Mouse (Mus musculus): ENCODE data around the gene Nrgn. TPM values are rescaled to one million over a fixed set of nuclear protein-coding genes. Genes with fewer than 3 reads are reported as not detected.

The Nrgn gene
- total RNA-seq, 2 experiments from 2014 or later: 1,855 to 2,522 TPM

DNA sequence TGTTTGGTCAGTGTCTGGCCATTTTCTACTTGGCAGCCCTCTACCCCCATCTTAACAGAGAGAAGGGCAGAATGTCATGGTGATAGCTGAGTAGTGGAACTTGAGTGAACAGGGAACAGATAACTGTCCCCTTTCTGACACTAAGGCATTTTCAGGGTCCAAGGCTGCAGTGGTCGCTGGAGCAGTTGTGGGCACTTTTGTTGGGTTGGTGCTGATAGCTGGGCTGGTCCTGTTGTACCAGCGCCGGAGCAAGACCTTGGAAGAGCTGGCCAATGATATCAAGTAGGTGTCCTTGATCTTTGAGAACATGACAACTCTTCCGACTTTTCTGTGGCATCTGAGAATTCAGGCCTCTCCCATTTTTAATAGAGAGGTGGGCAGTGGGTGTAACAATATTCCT is 15.9 kb downstream of the Nrgn start:
- no peak for DNase-seq (ENCODE audit: low spot score in 2 of 2)
- intact Hi-C loops (cut with DNase I): no loop called here

DNA sequence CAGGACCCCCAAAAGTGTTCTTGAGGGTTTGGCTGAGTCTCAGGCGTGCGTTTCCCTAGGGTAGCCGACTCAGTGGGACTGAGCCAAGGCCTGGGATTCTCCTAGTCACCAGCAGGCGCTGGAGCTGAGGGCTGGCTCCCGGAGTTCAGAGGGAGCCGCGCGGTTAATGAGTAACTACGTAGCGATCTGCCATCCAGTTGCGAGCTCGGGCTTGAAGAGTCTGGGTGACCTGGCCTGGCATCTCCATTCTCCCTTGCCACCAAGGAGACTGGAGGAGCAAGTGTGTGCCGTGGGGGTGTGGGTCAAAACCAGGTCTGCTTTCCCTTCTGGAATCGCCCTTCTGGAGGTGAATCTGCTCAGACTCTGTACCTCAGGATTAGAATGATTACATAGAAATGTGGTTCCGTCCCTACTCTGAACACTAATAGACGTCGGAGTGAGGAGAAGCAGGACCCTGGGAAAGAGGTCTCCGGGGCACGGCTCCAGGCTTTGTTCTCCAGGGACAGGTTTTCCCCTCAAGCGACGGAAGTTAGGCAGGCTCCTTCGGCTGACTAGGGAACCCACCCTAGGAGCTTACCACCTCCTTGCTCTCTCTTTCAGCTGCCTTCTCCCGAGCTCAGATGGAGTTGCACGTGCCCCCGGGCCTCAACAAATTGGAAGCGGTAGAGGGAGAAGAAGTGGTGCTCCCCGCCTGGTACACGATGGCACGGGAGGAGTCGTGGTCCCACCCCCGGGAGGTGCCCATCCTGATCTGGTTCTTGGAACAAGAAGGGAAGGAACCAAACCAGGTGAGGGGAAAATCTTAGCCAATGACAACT is 21.6 kb downstream of the Nrgn start:
- intact Hi-C loops (cut with DNase I): no loop called here
- DNase-seq (ENCODE audit: low spot score in 2 of 2): peak; percentile 10 to 13

DNA sequence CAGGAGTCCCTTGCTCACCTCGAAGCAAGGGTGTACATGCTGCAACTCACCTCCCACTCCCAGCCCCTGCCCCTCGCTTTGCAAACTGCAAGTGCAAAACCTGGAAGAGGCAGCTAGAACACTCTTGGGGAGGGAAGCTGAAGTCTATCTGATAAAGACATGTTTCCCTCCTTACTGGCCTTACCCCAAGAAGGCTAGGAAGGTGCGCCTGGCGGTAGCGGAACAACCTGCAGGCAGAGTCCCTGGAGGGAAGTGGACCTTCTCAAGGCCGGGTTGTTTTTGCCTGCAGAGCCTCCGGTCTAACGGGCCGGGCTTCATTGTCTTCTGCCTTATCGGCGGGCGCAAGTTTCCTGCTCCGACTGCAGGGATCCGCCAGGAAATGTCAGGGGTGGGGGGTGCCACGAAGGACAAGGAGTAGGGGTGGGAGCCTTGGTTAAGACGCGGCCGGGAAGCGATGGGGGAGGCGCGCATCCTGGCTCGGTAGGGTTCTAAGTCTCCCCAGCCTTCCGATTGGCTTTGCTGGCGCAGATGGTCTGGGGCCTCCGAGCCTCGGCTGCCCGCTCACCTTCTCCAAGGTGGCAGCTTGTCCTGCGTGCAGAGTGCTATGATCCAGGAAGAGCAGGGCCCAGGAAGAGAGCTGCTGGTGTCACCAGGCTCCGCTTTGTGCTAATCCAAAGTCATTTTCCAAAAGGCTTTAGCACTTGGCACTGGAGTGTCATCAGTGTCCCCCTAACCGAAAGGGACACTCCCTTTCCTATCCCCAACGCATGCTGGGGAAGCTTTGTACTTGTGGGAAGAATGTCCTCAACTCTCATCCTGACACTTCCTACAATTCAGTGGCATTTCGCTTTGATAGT is 22.4 kb downstream of the Nrgn start:
- peak; percentile 8 to 29 for DNase-seq (ENCODE audit: low spot score in 2 of 2)

DNA sequence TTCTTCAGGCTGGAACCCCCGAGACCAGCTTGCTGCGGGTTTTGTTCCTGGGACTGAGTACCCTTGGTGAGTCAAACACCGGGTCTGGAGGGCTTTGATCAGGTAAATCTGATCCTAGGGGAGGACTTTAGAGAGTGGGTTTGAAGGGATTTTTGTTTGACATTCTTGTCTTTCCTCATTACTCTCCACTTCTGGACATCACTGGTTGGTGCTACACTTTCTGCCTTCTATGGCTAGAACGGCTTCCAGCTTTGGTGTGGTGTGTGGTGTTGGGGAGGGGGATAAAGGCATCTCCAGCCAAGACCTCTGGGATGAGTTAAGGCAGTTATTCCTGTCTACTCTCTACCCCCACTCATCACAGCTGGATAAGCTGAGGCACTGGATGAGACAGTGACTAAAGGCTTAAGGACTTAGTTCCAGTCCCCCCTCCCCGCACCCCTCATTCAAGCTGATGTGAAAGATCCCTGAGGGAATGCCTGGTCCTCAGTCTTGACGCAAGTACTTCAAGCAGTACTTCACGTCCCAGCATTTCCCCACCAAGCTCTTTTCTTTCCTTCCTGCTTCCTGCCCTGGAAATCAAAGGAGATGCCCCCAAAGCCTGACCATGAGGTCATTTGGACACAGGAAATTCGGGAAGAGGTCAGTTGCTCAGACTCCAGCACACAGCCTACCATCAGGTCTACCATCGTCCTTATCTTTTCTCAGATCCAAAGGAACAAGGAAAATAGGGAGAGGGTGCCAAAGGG is 24.3 kb downstream of the Nrgn start:
- DNase-seq (ENCODE audit: low spot score in 2 of 2): no peak
- intact Hi-C loops (cut with DNase I): no loop called here

More for the DNA sequence above, 22.4 kb downstream of the Nrgn start:
- intact Hi-C loops (cut with DNase I): no loop called here

DNA sequence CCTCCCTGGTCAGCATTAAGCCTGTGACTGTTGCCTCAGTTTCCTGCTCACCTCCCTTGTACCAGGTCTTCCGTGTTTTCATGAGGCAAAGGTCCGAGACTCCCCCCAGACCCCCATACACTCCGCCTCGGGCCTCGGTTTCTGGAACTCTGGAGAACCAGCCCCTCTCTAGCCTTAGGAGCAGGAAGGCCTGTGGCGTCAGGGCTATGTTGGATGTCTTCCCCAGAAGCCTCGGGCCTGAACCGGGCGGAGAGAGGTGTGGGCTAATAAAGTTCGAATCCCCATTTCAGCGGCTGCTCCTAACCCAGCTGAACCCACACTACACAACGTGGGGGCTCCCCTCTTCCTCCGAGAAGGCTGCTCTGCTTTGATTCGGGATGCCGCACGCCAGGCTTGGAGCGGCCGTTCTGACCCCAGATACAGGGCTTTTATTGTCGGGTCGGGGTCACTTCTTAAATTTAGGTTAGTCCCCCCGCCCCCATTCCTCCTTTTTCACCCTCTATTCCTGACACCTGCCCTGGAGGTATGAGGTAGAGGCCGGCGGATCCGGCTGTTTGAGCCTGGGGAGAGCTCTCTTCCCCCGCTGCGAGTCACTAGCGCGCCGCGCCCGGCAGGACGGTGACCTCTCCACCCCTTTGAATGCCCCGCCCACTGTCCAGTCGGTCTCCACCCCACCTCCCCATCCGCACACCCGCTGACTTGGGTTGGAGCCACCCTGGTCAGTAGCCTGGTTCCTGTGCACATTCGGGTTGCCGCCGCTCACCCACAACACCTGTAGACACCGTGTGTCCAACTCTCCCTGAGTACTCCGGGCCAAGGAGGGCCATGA is 25.1 kb downstream of the Nrgn start, which contains the start of gene Esam:
TSS of gene Esam (plus strand) at position 683 of the 829 bp plus-strand sequence.
- no peak for DNase-seq (ENCODE audit: low spot score in 2 of 2)
- intact Hi-C loops (cut with DNase I): no loop called here

DNA sequence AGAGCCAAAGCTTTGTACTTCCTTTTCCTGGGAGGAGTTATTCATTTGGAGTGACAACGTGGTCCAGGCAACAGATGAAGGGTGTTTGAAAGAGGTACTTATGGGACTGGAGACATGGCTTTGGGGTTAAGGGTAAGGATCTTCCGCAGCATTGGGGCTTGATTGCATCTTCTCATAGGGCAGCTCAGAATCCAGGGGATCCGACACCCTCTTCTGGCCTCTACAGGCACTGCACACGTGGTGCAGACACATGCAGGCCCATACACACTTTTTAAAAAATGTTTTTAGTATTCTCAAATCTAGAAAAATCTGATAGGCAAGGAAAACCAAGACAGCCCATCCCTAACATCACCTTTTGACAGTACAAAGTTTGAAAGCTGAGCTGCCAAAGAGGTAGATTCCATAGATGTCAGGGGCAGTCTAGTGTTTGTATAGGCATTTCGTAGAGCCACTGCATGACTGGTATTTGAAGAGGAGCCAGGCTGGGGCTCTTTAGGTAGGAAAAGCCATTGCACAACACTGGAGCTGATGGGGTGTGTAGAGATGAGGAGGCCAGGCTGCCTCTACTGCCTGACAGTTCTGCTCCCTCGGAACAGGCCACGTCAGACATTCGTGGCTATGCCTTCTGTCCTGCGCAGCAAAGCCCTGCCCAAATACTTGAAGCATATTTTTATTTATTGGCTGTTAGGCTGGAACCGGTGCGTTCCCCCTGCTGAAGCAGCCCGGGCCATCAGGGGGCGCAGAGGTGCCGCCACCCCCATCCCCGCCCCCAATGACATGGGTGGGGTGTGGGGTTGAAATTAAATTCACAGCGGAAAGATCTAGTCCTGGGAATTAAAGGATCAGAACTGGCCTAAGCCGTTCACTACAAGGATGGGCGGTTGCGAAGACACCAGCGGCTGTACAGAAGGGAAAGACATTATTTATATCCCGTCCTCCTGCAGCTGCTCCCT is 26.0 kb downstream of the Nrgn start:
- intact Hi-C loops (cut with DNase I): no loop called here

DNA sequence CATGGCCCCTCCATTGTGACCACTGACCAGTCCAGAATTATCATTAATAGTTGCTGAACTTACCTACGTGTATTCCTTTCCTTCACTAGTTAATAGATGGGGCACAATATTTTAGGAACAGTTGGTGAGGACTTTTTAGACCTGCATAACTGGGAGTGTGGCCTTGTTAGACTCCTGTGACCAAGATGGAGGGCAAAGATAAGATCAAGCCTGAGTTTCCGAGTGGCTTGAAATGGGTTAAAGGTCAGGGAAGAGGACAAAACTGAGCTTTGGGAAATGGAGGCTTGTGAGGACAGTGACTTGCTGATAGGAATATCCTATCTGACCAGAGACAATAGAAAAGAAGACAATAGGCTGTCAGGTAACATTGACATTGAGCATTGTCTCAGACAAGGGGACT is 27.2 kb downstream of the Nrgn start:
- DNase-seq (ENCODE audit: low spot score in 2 of 2): no peak
- intact Hi-C loops (cut with DNase I): no loop called here

More for the DNA sequence above, 26.0 kb downstream of the Nrgn start:
- DNase-seq (ENCODE audit: low spot score in 2 of 2): no peak

DNA sequence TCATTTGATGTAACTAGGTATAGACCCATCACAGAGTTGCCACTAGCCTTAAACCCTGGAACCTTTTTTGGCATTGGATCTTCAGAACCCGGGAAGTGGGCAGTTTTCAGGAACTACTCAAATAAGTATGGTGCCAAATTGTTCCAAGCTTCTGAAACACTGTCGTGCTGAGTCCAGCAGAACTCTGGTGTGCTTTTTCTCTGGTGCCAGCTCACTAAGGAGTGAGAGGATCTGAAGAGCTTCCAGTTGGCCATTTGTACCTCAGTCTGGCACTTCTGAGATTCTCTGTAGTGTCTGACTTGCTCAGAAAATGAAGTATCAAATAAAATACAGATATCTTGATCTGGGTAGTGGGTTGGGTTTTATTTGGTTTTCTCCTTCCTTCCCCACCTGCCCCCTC is 32.7 kb downstream of the Nrgn start:
- DNase-seq (ENCODE audit: low spot score in 2 of 2): no peak
- intact Hi-C loops (cut with DNase I): no loop called here

DNA sequence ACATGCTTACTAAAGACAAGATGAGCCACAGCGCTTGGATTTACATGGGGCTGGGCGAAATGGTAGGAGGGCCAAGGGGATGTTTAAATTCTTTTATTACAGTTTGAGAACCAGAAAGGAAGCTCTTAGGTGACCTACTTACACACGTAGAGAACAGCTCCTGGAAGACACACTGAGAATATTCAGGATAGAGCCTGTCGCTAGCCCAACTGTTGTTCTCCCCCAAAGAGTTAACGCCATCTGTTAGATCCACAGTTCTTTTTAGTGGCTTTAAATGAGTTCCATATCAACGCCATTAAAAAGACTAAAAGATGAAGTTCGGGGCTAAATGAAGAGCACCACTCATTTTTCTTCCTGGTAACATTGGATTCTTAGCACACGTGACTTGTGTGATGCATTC is 33.7 kb downstream of the Nrgn start:
- intact Hi-C loops (cut with DNase I): no loop called here
- peak in 1 of 2 experiments; percentile 22 for DNase-seq (ENCODE audit: low spot score in 2 of 2)

DNA sequence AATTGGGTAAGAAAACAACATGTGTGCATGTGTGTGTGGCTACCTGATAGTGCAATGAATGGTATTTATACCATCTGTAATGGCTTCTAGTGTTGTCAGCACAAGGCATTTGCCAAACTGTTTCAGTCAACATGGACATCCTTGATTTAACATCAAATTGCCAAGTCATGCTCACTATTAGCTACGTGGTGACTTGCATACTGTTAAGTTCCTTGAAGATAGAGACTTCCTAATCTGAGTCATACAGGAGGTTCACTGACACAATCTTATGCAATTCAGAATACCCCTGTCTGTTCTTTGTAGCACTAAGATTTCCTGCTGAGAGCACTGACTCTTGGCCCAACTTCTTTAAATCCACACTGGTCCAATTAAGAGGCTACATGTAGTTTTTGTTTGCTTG is 35.2 kb downstream of the Nrgn start:
- no peak for DNase-seq (ENCODE audit: low spot score in 2 of 2)
- intact Hi-C loops (cut with DNase I): no loop called here

DNA sequence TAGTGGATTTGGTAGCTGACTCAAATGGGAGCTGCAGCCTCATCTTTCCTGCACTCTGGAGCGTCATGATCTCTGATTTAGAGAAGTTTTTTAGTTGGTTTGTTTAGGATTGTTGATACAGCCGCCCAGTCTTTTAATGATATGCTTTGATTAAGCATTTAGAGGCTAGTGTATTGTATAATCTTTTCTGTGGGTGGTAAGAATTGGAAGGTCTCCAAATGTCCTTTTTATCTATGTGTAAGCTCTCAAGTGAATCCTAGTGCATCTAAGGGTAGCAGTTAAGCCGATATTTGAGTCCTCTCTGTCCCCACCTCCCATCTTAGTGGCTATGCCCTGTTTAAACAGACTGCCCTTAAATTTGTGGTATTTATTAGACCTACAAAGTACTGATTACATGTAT is 38.2 kb downstream of the Nrgn start:
- no peak for DNase-seq (ENCODE audit: low spot score in 2 of 2)
- intact Hi-C loops (cut with DNase I): no loop called here

DNA sequence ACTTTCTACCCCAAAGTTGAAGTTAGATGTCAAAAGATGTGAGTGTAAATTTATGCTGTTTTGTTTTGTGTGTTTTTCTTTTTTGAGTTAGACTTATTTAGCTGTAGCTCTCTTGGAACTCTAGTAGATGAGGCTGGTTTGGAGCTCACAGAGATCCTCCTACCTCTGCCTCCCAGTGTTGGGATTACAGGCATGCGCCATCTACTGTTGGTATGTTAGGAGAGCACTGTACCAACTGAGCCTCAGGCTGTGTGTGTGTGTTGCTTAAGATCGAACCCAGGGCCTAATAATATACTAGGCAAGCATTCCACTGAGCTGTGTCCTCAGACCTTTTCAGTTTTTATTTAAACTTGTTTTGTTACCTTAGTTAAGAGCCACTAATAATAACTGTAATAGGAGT is 40.6 kb downstream of the Nrgn start:
- intact Hi-C loops (cut with DNase I): no loop called here
- no peak for DNase-seq (ENCODE audit: low spot score in 2 of 2)

DNA sequence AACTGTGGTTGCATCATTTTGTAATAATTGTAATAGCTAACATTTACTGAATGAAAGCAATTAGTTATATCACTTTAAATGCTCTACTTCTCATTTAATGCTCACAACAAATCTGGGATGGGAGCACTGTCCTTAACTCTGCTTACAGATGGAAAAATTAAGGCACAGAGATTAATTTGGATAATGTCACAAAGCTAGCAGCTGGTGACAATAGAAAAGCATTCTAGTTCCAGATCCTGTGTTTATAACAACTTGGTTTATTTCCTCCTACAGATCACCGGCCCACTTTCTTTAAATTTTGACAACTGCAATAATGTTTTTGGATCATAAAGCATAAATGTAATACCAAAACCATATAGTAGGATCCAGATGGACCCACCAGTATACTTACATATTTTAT is 46.7 kb downstream of the Nrgn start:
- intact Hi-C loops (cut with DNase I): no loop called here
- no peak for DNase-seq (ENCODE audit: low spot score in 2 of 2)

DNA sequence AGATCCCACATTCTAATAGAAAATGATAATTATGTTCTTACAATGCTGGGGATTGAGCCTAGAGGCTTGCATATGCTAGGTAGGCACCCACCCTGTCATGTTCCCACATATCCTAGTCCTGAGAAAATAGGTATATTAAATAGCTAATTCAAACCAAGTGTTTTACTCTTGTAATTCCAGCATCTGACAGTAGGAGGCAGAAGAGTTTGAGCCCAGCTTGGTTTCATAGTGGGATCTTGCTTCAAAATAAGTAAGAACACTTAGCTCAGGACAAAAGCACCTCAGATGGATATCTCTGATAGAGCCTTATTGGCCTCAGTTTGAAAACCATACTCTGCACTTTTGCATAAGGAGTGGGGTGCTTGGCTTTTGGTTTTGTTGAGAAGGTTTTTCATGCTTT is 48.4 kb downstream of the Nrgn start:
- no peak for DNase-seq (ENCODE audit: low spot score in 2 of 2)
- intact Hi-C loops (cut with DNase I): no loop called here

DNA sequence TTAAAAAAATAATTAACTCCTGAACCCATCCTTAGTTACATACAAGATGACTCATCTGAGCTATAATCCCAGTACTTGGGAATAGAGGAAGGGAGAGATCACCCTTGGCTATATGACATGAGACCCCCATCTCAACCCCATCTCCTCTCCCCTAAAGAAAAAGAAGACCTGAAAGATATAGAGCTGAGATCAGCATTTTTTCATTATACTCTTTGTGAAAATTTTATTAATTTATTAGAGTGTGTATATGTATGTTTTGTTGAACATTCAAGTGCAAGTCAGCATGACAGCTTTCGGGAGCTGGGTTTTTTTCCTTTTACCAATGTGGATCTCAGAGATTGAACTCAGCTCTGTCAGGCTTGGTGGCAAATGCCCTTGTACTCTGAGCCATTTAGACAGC is 51.5 kb downstream of the Nrgn start:
- DNase-seq (ENCODE audit: low spot score in 2 of 2): no peak
- intact Hi-C loops (cut with DNase I): no loop called here

DNA sequence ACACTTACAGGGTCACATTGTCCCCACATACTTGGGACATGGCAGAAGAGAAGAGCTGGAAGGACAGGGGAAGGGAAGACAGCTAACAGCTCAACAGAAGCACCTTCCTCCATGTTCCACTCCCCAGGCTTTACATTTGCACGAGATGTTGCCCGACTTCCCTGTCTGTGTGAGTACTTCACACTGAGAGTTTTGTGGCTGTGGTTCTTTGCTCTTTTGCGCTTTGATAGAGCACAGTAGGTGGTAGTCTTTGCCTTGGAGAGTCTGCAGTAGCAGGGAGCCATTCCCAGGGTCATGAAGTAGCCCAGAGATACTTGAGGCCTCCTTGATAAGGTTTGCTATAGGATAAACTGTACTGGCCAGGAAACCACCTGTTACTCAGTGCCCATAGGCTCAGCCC is 52.5 kb downstream of the Nrgn start:
- intact Hi-C loops (cut with DNase I): no loop called here
- DNase-seq (ENCODE audit: low spot score in 2 of 2): no peak

DNA sequence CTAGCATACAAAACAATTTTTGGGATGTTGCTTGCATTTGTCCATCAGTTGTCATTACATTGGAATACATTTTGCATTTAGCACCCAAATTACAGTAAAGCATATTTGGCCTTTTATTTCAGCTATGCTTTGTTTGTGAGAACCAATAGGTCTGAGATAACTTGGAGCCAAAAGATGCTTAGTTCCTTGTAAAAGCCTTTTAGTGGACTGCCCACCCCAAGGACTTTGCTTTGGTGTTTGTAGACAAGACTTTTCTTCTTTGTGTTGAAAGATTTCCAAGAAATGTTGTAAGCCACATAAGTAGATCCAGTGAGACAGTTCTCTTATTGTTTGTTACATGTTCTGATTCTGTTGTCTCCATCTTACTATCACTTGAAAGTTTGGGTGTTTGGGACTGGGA is 56.4 kb downstream of the Nrgn start:
- intact Hi-C loops (cut with DNase I): no loop called here
- DNase-seq (ENCODE audit: low spot score in 2 of 2): no peak

DNA sequence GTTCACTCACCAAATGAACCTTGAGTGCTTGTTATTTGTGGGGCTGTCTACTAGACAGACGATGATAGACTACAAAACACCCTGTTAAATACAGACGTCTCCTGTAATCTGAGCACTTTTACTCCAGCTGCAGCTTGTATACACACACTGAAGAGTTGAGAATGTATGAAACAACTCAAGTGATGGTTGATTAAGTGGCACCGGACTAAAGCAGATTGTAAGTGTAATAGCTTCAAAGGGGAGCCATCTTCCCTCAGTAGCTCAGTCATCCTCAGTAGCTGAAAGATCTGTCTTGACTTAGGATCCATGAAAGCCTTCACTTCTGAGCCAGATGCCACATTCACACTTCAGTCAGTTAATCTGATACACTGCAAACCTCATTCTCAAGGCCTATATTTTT is 56.9 kb downstream of the Nrgn start:
- DNase-seq (ENCODE audit: low spot score in 2 of 2): no peak
- intact Hi-C loops (cut with DNase I): no loop called here

Measured in left cerebral cortex, postnatal 36 days (tissue).